Mouse (Mus musculus) myocyte (in vitro differentiated cells): ENCODE data around the gene Dhcr24. TPM values are rescaled to one million over a fixed set of nuclear protein-coding genes. Genes with fewer than 3 reads are reported as not detected.

ENCODE experiments used
- H3K27me3 ChIP-seq: one replicate; pipeline ENCODE4 v1.6.1; 2011; ENCODE audit not compliant: control insufficient read depth, insufficient read depth, insufficient read length
- H3K36me3 ChIP-seq: one replicate; pipeline ENCODE4 v1.6.1; 2011; ENCODE audit not compliant: control insufficient read depth, insufficient read depth
- H3K4me2 ChIP-seq: one replicate; pipeline ENCODE4 v1.6.1; 2011; ENCODE audit warnings: low read depth, control low read depth
- H3K4me3 ChIP-seq: one replicate; pipeline ENCODE4 v1.5.1; 2011; ENCODE audit warnings: mild to moderate bottlenecking, control low read depth, moderate library complexity
- H3K79me2 ChIP-seq: one replicate; pipeline ENCODE4 v1.6.1; 2011; ENCODE audit not compliant: control insufficient read depth, insufficient read depth
- H3ac ChIP-seq: one replicate; pipeline ENCODE4 v1.6.1; 2011; ENCODE audit not compliant: control insufficient read depth, insufficient read length
- CEBPB ChIP-seq: IDR thresholded peaks from 2 replicates; pipeline ENCODE4 v1.6.1; 2011; ENCODE audit warnings: mild to moderate bottlenecking, moderate library complexity; ENCODE audit not compliant: poor library complexity, insufficient read depth, severe bottlenecking
- E2F4 ChIP-seq: IDR thresholded peaks from one replicate; pipeline ENCODE4 v1.6.1; 2011; ENCODE audit warnings: mild to moderate bottlenecking, control low read depth, moderate library complexity; ENCODE audit not compliant: insufficient read depth
- MAX ChIP-seq: IDR thresholded peaks from one replicate; pipeline ENCODE4 v1.6.1; 2011; ENCODE audit warnings: low read depth, mild to moderate bottlenecking, control low read depth
- MYOD1 ChIP-seq, 3 experiments: IDR thresholded peaks; one replicate each; pipeline ENCODE4 v1.6.1; 2011; ENCODE audit warnings: control low read depth in 2 of 3, low read depth in 2 of 3, mild to moderate bottlenecking in 2 of 3, moderate library complexity in 1 of 3; ENCODE audit not compliant: insufficient read length in 2 of 3, control insufficient read depth in 1 of 3
- MYOG ChIP-seq, 3 experiments: IDR thresholded peaks; one replicate each; pipeline ENCODE4 v1.6.1; 2011; ENCODE audit warnings: control low read depth in 2 of 3, low read depth in 2 of 3, mild to moderate bottlenecking in 2 of 3; ENCODE audit not compliant: insufficient read length in 2 of 3, control insufficient read depth in 1 of 3, insufficient read depth in 1 of 3
- POLR2A ChIP-seq: IDR thresholded peaks from one replicate; pipeline ENCODE4 v1.6.1; 2011; ENCODE audit warnings: low read depth, mild to moderate bottlenecking, control low read depth, moderate library complexity; ENCODE audit not compliant: insufficient read length
- POLR2AphosphoS2 ChIP-seq: IDR thresholded peaks from one replicate; pipeline ENCODE4 v1.6.1; 2011; ENCODE audit warnings: low read depth, control low read depth; ENCODE audit not compliant: insufficient read length
- REST ChIP-seq: IDR thresholded peaks from one replicate; pipeline ENCODE4 v1.6.1; 2011; ENCODE audit warnings: mild to moderate bottlenecking, control low read depth, moderate library complexity; ENCODE audit not compliant: insufficient read depth, insufficient read length
- SRF ChIP-seq: IDR thresholded peaks from one replicate; pipeline ENCODE4 v1.6.1; 2011; ENCODE audit warnings: low read depth; ENCODE audit not compliant: control insufficient read depth, insufficient read length
- TCF12 ChIP-seq: IDR thresholded peaks from one replicate; pipeline ENCODE4 v1.6.1; 2011; ENCODE audit warnings: mild to moderate bottlenecking, control low read depth; ENCODE audit not compliant: poor library complexity, insufficient read depth, severe bottlenecking
- TCF3 ChIP-seq: IDR thresholded peaks from one replicate; pipeline ENCODE4 v1.6.1; 2011; ENCODE audit warnings: low read depth, control low read depth; ENCODE audit not compliant: insufficient read length
- USF1 ChIP-seq: IDR thresholded peaks from one replicate; pipeline ENCODE4 v1.6.1; 2011; ENCODE audit warnings: low read depth, mild to moderate bottlenecking, control low read depth, moderate library complexity
- polyA plus RNA-seq: library from polyadenylated mRNA; unstranded; fragments of >200 nt; fragmentation: generic; extraction: Trizol; gene quantifications from one replicate; pipeline ENCODE4 v1.2.1, GENCODE M21; 2012; ENCODE audit warnings: missing spikeins

The Dhcr24 gene
- polyA plus RNA-seq = 116 TPM

- Histone ChIP-seq H3K79me2 (peaks cover 43% of the 10 kb centered on the region), H3K4me3 (peak within 1 kb of the TSS; percentile 73), H3K36me3 (peaks cover 3% of the 10 kb centered on the region), H3K27me3 (no peaks in the 10 kb centered on the region), H3K4me2 (peak within 1 kb of the TSS; percentile 84), H3ac (peak within 1 kb of the TSS; percentile 77)
- TF ChIP-seq MYOG (IDR thresholded peaks at IDR 0.05; ENCODE audit: control insufficient read depth in 1 of 3, insufficient read depth in 1 of 3, insufficient read length in 2 of 3, low read depth in 2 of 3) (peak in 1 of 3 experiments; percentile 47), REST (no peak), POLR2A (peak; percentile 84), MYOD1 (IDR thresholded peaks at IDR 0.05; ENCODE audit: control insufficient read depth in 1 of 3, insufficient read length in 2 of 3, low read depth in 2 of 3) (peak in 2 of 3 experiments; percentile 48 to 68), MAX (no peak), POLR2AphosphoS2 (peak; percentile 89), E2F4 (peak; percentile 19), USF1 (no peak), TCF12 (no peak), TCF3 (no peak), CEBPB (no peak), SRF (peak; percentile 44)
Measured at GRCm38 (mm10) chr4:106560846-106561781, at the start of gene Dhcr24. TSS of gene Dhcr24 (plus strand) at chr4:106561038.

- Histone ChIP-seq H3K4me3 (no peak overlapping the region), H3K4me2 (no peak overlapping the region), H3K79me2 (no peaks in the 10 kb centered on the region), H3ac (no peak overlapping the region), H3K27me3 (peaks cover 14% of the 10 kb centered on the region), H3K36me3 (no peaks in the 10 kb centered on the region)
- no peak for TF ChIP-seq MYOD1 (IDR thresholded peaks at IDR 0.05; ENCODE audit: control insufficient read depth in 1 of 3, insufficient read length in 2 of 3, low read depth in 2 of 3)
- TF ChIP-seq MAX = no peak
- TF ChIP-seq TCF12 = no peak
Measured at GRCm38 (mm10) chr4:106514606-106515005, 46.2 kb upstream of the Dhcr24 start.

DNA sequence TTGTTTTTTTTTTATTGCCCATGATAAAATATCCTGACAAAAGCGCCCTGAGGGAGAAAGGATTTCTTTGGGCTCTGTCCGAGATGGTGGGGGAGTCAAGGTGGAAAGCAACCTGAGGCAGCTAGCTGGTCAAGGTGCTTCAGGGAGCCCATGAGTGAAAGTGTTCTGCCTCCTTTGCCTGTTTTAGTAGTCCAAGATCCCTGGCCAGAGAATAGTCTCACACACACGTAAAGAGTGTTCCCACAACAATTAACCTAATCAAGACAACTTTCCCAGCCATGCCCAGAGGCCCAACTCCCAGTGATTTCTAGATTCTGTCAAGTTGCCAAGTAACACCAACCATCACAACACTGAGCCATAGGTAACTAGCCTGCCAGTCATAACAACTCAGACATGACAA lies 38.3 kb upstream of the Dhcr24 start:
- Histone ChIP-seq H3K27me3 (no peaks in the 10 kb centered on the region), H3K79me2 (no peaks in the 10 kb centered on the region), H3K36me3 (no peaks in the 10 kb centered on the region), H3K4me3 (no peak overlapping the region), H3ac (no peak overlapping the region), H3K4me2 (no peak overlapping the region)
- TF ChIP-seq REST (no peak), MAX (no peak), POLR2AphosphoS2 (no peak), USF1 (no peak), SRF (no peak), CEBPB (no peak), E2F4 (no peak), MYOD1 (IDR thresholded peaks at IDR 0.05; ENCODE audit: control insufficient read depth in 1 of 3, insufficient read length in 2 of 3, low read depth in 2 of 3) (no peak)

DNA sequence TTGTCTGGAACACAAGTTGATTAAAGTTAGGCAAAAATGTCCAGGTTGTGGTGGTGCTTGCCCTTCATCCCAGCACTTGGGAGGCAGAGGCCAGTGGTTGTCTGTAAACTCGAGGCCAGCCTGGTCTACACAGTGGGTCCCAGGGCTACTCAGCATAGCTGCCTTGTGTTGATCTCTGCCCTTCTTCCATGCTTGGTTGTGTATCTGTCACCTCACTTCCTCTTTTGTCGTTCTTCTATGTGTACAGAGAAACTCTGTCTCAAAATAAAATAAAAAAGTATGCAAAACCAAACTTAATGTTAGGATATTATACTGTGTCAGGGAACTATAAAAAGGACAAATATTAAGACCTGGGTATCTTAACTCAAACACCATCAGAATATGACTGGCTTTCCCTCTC lies 36.7 kb upstream of the Dhcr24 start:
- Histone ChIP-seq H3ac (no peak overlapping the region), H3K79me2 (no peaks in the 10 kb centered on the region), H3K4me2 (no peak overlapping the region), H3K36me3 (no peaks in the 10 kb centered on the region), H3K27me3 (no peaks in the 10 kb centered on the region), H3K4me3 (no peak overlapping the region)
- TF ChIP-seq USF1 (no peak), MYOG (IDR thresholded peaks at IDR 0.05; ENCODE audit: control insufficient read depth in 1 of 3, insufficient read depth in 1 of 3, insufficient read length in 2 of 3, low read depth in 2 of 3) (no peak), CEBPB (no peak), TCF3 (no peak), POLR2AphosphoS2 (no peak), TCF12 (no peak), E2F4 (no peak), MYOD1 (IDR thresholded peaks at IDR 0.05; ENCODE audit: control insufficient read depth in 1 of 3, insufficient read length in 2 of 3, low read depth in 2 of 3) (no peak), SRF (no peak), REST (no peak), MAX (no peak), POLR2A (no peak)

- no peaks in the 10 kb centered on the region for H3K79me2 ChIP-seq
- no peak overlapping the region for H3ac ChIP-seq
- no peaks in the 10 kb centered on the region for H3K27me3 ChIP-seq
- no peak overlapping the region for H3K4me2 ChIP-seq
- H3K36me3 ChIP-seq = no peaks in the 10 kb centered on the region
- no peak for TF ChIP-seq POLR2A
- no peak for TF ChIP-seq USF1
- no peak for TF ChIP-seq MYOG (IDR thresholded peaks at IDR 0.05; ENCODE audit: control insufficient read depth in 1 of 3, insufficient read depth in 1 of 3, insufficient read length in 2 of 3, low read depth in 2 of 3)
- no peak overlapping the region for H3K4me3 ChIP-seq
Measured at GRCm38 (mm10) chr4:106525001-106525400, 35.8 kb upstream of the Dhcr24 start.
